Mouse (Mus musculus) heart, postnatal 0 days (tissue): ENCODE data around the gene Cinp. TPM values are rescaled to one million over a fixed set of nuclear protein-coding genes. Genes with fewer than 3 reads are reported as not detected.

Source experiments
- ATAC-seq: fragments of 200-750 bp; cut with Nextera tagmentation; 2 replicates; pipeline ENCODE4 v1.8.0; 2017; ENCODE audit warnings: low read depth, moderate number of reproducible peaks, moderate library complexity; ENCODE audit not compliant: insufficient read depth
- DNase-seq: peaks from one replicate; pipeline ENCODE4 v3.0.0-alpha.2; 2016; ENCODE audit warnings: low spot score
- H3K27ac ChIP-seq: fragments of 300-500 bp; sonication (generic); 2 replicates; pipeline ENCODE4 v1.5.1; 2014; ENCODE audit warnings: low read depth, mild to moderate bottlenecking
- H3K27me3 ChIP-seq: fragments of 300-500 bp; sonication (generic); 2 replicates; pipeline ENCODE4 v1.6.1; 2014; ENCODE audit warnings: low read length, mixed read lengths; ENCODE audit not compliant: control insufficient read depth, insufficient read depth
- H3K36me3 ChIP-seq: fragments of 300-500 bp; sonication (generic); replicated peaks from 2 replicates; pipeline ENCODE4 v1.6.1; 2014; ENCODE audit warnings: low read length, mixed read lengths; ENCODE audit not compliant: control insufficient read depth, insufficient read depth
- H3K4me1 ChIP-seq: fragments of 300-500 bp; sonication (generic); 2 replicates; pipeline ENCODE4 v1.6.1; 2014; ENCODE audit warnings: antibody characterized with exemption; ENCODE audit not compliant: control insufficient read depth, insufficient read depth
- H3K4me2 ChIP-seq: fragments of 300-500 bp; sonication (generic); 2 replicates; pipeline ENCODE4 v1.6.1; 2014; ENCODE audit warnings: low read depth, mild to moderate bottlenecking, low read length, moderate library complexity
- H3K4me3 ChIP-seq: fragments of 300-500 bp; sonication (generic); 2 replicates; pipeline ENCODE4 v1.5.1; 2014; ENCODE audit warnings: low read depth, low read length
- H3K9ac ChIP-seq: fragments of 300-500 bp; sonication (generic); replicated peaks from 2 replicates; pipeline ENCODE4 v1.6.1; 2014; ENCODE audit warnings: low read depth, low read length, mixed read lengths
- H3K9me3 ChIP-seq: fragments of 300-500 bp; sonication (generic); replicated peaks from 2 replicates; pipeline ENCODE4 v1.6.1; 2016; ENCODE audit warnings: low read length; ENCODE audit not compliant: control insufficient read depth
- CTCF ChIP-seq: IDR thresholded peaks from 2 replicates; pipeline ENCODE4 v1.5.1; 2016; ENCODE audit warnings: antibody characterized with exemption, control low read depth, low read depth
- EP300 ChIP-seq: IDR thresholded peaks from 2 replicates; pipeline ENCODE4 v1.6.1; 2016; ENCODE audit warnings: antibody characterized with exemption, low read depth
- WGBS: fragments of 180-500 bp; shearing (Covaris S2); extraction: QIAGEN DNeasy Blood & Tissue Kit; methylation state at CpG from one replicate; pipeline ENCODE4 v1.1.7; 2014; 5-methylcytosine and 5-hydroxymethylcytosine counted together
- polyA plus RNA-seq: library from polyadenylated mRNA; unstranded; fragments of >200 nt; fragmentation: Nextera tagmentation; extraction: Ambion mirVana; gene quantifications from 2 replicates; pipeline ENCODE4 v1.2.1, GENCODE M21; 2015
- total RNA-seq: library from RNA; depleted of rRNA; stranded (reverse); fragments of >200 nt; gene quantifications from 2 replicates; pipeline ENCODE4 v1.2.3, GENCODE M21; 2014; ENCODE audit warnings: low replicate concordance; rRNA removed

Cinp gene
- total RNA-seq (59.1 and 91.0 TPM in 2 replicates), polyA plus RNA-seq (44.0 and 47.8 TPM in 2 replicates)

DNA sequence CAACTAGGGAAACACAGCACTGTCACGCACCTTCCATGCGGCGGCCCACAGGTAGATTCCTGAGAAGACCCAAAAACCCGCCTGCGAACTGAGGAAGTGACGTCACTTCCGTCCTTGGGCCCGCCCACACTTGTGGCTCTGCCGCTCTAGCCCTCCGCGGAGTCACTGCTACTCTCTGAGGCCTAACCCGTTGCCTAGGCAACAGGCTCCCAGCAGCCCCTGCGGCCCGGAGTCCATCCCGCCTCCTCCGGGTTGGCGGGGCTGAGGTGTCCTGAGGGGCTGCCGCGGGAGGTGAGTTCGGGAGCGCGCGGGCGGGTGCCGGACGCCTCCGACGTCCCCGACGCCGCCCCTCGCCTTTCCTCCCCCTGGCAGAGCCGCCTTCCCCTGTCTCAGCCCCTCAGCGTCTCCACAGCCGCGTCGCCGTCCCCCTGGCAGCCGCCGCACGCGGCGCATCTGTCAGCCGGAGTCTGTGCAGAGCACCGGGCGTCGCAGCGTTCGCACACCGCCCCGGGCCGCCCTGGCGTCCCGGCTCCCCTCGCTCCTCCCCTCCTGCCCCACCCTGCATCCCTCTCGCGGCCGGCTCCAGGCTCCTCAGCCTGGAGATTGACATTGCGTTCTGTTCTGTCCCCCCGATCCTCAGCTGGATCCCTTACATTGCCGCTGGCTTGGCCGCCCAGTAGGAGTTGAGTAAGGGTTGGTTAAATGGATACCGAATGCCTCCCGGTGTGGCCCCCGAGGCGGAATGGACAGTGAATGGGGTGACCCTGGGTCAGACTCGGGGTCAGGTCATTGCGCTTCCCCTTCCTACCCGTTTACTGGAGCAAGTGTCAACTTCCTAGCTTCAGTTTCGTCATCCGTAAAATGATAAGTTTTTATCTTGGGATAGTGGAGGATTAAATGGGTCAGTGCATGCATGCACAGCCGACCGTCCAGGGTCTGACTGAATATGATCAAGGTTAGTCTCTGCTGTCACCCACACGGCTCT lies at the start of gene Cinp, which contains the start of gene Tecpr2:
TSS of gene Cinp (minus strand) at position 110 of the 985 bp plus-strand sequence.
TSS of gene Tecpr2 (plus strand) at position 229 of the 985 bp plus-strand sequence.
- Histone ChIP-seq H3K27ac (peak within 1 kb of the TSS; percentile 81), H3K36me3 (no peaks in the 10 kb centered on the region), H3K4me2 (peak within 1 kb of the TSS; percentile 89), H3K4me1 (0 out of 2 replicates have a peak, but pooled peaks cover 8% of the 10 kb centered on the region), H3K9me3 (no peaks in the 10 kb centered on the region), H3K9ac (peak within 1 kb of the TSS; percentile 74), H3K27me3 (no peaks in the 10 kb centered on the region), H3K4me3 (peak within 1 kb of the TSS; percentile 88)
- peak; percentile 99 for DNase-seq
- peak; percentile 99 for ATAC-seq
- under 1% methylated on average over 71 of the region's 74 CpGs for WGBS
- no peak for TF ChIP-seq CTCF
- TF ChIP-seq EP300: no peak

DNA sequence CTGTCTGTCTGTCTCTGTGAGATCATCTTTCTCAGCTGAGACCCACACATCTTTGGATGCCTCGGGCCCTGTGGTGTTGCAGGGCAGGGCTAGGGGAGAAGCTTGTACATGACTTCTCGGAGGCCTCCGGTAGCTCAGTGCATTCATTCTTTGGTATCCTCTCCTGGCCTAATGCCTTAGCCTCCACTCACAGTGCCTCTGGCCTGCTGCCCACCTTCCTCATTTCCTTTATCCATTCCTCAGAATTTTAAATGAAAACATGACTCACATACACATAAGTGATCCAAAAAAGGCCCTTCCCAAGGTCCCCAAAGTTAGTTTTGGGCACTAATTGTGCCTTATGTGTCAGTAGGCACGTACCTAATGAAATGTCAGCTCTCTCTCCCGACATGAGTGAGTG lies 48.6 kb upstream of the Cinp start:
- ATAC-seq (no peak), DNase-seq (no peak)
- Histone ChIP-seq H3K36me3 (peaks cover 33% of the 10 kb centered on the region), H3K9me3 (no peaks in the 10 kb centered on the region), H3K4me2 (no peak overlapping the region), H3K27ac (no peak overlapping the region), H3K27me3 (no peaks in the 10 kb centered on the region), H3K4me1 (no peaks in the 10 kb centered on the region), H3K4me3 (no peak overlapping the region), H3K9ac (no peak overlapping the region)
- no peak for TF ChIP-seq CTCF
- no peak for TF ChIP-seq EP300
- 69% methylated on average over 5 of the region's 5 CpGs for WGBS

DNA sequence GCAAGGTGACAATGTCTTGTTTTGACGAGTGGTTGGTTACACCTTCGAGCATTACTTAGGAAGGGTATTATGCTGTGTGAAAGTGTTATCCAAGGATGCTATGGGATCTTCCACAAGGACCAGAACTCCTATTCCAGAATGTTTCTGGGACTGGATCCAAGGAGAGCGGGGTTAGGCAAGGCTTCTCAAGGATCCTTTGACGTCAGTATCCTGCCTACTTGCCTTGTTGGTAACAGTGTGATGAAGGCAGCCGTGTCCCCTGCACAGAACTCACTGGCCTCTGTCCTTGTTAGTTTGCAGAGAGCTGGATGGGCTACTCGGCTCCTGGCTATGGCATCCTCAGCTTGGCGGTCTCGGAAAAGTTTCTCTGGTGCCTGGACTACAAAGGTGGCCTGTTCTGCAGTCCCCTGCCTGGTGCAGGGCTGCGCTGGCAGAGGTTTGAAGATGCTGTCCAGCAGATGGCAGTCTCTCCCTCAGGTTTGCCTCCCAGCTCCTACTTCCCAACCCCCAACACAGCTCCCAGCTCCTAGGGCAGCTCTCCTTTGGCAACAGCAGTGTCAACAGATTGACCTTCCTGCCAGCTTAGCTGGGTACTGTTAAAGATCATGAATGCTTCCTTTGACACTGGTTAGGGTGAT lies 47.2 kb upstream of the Cinp start:
- no peaks in the 10 kb centered on the region for H3K27me3 ChIP-seq
- H3K9ac ChIP-seq: no peak overlapping the region
- H3K4me3 ChIP-seq: no peak overlapping the region
- peak; percentile 90 for ATAC-seq
- H3K9me3 ChIP-seq: no peaks in the 10 kb centered on the region
- DNase-seq: peak; percentile 92
- H3K4me1 ChIP-seq: no peaks in the 10 kb centered on the region
- no peak overlapping the region for H3K27ac ChIP-seq
- peaks cover 39% of the 10 kb centered on the region for H3K36me3 ChIP-seq
- H3K4me2 ChIP-seq: no peak overlapping the region
- WGBS: 61% methylated on average over 9 of the region's 9 CpGs
- no peak for TF ChIP-seq EP300
- peak; percentile 90 for TF ChIP-seq CTCF

DNA sequence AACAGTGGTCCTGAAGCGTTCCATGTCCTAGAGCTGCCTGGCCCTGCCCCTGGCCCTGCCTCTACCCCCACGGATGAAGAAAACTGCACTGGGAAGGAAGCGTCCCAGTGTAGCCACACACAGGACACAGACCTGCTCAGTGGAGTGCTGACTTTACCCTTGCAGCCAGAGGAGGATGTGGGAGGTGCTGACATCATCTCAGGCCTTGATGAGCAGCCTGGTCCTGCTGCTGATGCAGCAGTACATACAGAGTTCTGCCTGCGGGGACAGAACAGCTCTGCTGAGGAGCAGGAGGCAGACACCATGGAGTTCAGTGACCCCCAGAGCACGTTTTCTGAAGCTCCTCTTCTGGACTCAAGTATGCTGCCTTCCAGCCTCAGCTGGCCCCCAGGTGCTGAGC lies 43.9 kb upstream of the Cinp start:
- no peak overlapping the region for H3K27ac ChIP-seq
- H3K36me3 ChIP-seq: peaks cover 39% of the 10 kb centered on the region
- 47% methylated on average over 5 of the region's 5 CpGs for WGBS
- no peaks in the 10 kb centered on the region for H3K27me3 ChIP-seq
- no peaks in the 10 kb centered on the region for H3K4me1 ChIP-seq
- no peak for DNase-seq
- no peak for ATAC-seq
- no peak for TF ChIP-seq EP300
- TF ChIP-seq CTCF: no peak
- no peak overlapping the region for H3K4me3 ChIP-seq
- H3K9ac ChIP-seq: no peak overlapping the region
- no peaks in the 10 kb centered on the region for H3K9me3 ChIP-seq
- H3K4me2 ChIP-seq: no peak overlapping the region

DNA sequence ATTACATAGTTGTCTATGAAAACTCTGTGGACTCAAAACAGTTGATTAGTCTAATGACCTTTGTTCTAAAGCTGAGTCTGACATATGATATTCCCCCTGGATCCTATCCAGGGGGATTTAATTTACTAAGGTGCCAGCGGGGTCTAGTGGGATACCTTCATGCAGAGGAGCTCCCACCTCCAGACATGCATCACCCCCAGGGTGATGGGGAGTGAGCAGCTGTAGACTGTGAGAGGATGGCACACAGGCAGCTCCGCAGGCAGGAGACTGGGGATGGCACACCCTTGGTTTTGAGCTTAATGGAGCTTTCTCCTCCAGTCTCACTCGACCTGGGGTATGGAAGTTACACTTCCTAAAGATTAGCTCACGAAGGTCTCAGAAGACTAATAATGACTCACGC lies 32.6 kb upstream of the Cinp start:
- Histone ChIP-seq H3K4me2 (no peak overlapping the region), H3K4me3 (no peak overlapping the region), H3K27ac (no peak overlapping the region), H3K4me1 (no peaks in the 10 kb centered on the region), H3K9ac (no peak overlapping the region), H3K36me3 (peaks cover 40% of the 10 kb centered on the region), H3K9me3 (no peaks in the 10 kb centered on the region), H3K27me3 (no peaks in the 10 kb centered on the region)
- ATAC-seq: no peak
- WGBS: 75% methylated on average over 5 of the region's 5 CpGs
- DNase-seq: no peak
- TF ChIP-seq EP300: no peak
- no peak for TF ChIP-seq CTCF
